Mouse (Mus musculus) kidney, postnatal 10 days (tissue): ENCODE results near the gene Nkrf.
A peak's percentile ranks its signal among the peaks of the same experiment; 100 is the strongest.

Experiments used
- DNase-seq: peaks from one replicate; pipeline ENCODE4 v3.0.0; 2021; ENCODE audit warnings: mixed read lengths

Nkrf gene

DNA sequence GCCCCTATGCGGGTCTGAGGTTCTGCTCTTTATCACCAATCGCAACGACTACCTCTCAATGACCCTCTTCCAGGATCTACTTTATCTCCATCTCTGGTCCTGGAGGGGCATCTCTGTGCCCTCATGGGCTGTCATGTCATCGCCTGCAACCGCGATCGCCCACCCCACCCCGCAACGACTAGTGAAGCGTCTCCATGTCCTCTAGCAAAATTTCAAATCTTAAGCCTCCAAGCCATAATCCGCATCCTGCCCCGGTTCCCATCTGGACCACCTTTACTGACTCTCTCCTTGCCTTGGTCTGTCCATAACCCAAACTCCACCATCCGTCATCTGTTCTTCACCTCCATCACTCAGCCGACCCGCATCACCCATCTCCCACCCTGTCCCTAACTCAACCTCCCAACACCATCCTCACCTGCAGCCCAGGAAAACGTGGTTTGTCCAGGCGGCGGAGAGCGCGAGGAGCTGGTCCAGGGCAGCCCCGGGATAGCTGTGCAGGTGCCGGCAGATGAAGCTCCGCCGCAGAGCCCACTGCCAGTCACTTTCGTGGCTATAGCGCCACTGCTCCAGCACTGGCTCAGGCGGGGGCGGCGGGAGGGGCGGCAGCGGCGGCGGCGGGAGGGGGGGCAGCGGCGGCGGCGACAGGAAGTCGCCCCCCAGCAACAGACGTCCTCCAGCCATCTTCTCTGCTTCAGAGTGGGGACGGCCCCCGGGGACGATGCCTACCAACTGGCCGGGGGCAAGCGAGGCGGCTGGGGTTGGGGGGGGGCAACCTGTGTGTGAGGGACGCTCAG lies at the start of gene Nkrf:
TSS of gene Nkrf (minus strand) at position 579 of the 794 bp plus-strand sequence.
- peak; percentile 46 for DNase-seq

DNA sequence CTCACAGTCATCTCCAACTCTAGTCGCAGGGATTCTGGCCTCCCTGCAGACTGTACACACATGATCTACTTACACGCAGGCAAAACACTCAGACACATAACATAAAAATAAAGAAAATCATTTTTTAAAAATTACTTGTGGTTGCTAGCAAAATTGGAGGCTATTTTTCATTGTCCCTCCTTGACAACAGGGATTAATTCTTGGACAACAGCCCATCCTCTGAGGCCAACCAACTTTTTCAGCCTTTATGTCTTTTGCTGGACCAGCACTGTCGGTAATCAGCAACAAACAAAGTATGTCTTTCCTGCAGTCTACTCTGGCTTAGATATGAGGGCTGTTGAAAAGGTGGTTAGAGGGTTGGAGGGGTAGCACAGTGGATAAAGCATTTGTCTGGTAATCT lies 38.4 kb upstream of the Nkrf start:
- no peak for DNase-seq

DNA sequence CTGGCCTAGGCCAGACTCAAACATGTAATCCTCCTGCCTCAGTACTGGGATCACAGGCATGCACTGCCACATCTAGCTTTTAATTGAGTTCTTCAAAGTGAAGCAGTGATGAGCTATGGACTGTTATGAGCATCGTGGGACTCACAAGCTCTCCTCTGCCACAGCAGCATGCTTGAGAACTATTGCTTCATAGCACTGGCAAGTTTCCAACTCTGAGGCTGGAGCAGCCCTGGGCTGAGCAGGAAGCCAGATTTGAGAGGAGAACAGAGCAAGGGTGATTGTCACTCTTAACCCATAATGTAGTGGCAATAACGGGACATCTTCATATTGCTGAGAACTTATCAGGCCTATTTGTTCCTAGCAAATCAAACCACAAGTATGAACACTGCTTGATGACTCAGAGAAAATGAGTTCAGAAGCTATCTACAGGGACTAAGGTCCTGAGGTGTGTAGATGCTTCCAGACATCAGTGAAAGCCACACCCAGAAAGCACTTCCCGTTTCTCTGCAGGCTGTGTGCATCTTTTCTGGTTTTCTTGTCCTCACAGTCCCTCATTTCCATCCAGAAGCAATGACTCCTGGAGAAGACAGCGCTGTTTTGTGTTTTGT lies 37.2 kb upstream of the Nkrf start:
- DNase-seq: peak; percentile 58

DNA sequence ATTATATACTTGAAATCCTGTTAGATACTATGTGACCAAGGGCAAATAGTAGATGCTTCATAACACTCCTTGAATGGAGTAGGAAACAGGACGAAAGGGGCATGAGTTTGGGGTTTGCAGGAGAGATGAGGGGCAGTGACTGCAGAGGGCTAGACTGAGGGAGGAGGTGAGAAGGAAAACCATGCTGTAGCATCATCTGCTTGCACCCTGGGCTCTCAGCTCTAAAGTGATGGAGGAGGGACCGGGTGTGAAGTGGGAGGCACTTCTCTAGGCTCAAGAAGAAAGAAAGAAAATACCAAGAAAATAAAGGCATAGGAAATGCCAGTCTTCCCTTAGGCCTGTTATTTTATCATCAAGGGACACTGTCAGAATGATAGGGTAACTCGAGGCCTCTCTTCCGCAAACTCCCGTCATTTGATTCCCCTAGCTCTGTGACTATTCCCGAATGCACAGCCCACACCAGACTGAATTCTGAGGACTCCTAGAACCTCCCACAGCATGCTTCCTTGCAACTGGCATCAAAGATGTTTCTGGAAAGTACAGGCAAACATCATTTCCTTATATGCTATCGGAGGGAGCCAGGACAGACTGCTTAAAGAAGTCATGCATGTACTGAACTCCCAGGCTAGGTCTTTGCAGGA lies 32.7 kb upstream of the Nkrf start:
- no peak for DNase-seq

DNA sequence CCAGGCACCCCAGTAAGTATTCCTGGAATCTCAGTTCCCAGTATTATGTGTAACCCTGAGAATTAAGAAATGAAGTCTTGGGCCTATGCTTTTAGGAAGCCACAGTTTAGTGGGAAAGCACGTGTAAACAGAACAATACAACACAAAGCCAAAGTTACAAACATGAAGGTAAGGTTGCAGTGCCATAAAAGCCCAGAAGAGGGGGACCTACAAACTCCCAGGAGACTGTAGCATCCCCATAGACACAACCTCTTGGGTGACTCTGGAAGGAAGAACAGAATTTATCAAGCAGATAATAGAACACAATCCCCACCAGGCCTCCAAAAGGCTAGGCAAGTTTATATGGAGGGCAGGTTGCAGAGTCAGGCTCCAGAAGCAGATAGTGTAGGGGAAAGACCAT lies 27.9 kb upstream of the Nkrf start:
- no peak for DNase-seq

DNA sequence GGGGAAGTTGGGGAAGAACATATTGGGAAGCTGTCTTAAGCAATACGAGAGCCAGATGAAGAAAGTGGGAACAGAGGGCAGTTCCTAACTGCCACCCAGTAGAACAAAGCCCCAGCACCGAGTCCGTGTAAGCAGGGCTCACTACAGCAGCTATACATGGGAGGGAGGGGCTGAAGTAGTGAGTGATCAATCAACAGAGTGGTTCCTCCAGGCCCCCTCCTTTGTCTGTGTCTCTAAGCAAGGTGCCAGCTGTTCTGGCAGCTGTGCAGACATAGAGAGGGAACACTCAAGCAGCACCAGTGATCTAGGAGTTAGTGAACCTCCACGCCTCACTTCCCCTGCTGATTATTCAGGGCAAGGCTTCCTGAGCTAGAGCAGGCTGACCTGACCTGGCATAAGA lies 27.0 kb upstream of the Nkrf start:
- no peak for DNase-seq

DNA sequence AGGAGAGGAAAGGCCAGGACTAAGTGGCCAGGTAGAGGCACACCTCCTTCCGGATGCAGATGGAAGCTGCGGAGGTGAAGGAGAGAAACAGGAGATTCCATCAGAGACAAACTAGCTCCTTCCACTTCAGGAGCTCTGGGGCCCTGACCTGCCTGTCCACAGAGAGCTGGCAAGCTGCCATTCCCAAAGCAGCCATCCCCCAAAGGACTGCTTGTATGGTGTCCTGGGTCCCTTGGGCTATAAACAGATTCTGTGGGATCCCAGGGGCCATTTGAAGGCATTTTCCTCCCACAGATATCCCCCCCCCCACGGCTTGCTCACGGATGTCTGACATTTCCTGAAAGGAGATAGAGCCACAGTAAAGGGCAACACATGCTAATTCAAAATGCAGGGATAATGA lies 26.1 kb upstream of the Nkrf start:
- DNase-seq: no peak

DNA sequence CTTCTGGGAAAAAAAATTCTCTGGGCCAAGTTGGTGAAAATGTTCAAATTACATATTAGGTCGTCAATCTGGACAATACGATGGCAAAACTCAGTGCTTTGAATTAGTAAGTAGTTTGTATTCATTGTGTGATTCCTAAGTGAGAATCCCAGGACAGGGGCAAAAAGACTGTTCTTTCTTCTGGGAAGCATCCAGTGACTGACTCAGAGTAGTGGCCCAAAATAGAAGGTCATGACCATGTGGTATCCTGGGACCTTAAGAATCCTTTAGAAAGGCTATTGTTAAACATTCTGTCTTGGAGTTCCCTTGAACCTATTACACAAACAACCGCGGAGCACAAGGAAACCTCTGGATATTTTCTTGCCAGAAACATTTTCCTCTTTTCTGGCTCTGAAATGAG lies 18.6 kb upstream of the Nkrf start:
- DNase-seq: no peak

DNA sequence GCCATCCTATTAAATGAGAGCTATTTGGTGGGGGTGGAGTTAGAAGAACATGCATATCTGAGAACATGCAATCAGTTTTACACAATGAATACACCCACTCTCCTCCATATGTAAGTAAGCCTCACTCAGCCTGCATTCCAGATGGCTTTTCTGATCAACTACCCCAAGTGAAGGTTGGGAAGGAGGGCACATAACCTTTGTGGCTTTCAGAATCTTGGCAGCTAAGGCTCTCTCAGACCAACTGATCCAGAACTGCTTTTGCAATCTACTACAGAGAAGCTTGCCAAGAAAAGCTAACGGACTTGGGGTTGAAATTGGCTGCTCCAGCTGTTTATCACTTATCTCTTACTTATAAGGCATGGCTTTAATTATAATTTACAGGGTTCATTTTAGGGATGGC lies 15.1 kb upstream of the Nkrf start:
- no peak for DNase-seq

DNA sequence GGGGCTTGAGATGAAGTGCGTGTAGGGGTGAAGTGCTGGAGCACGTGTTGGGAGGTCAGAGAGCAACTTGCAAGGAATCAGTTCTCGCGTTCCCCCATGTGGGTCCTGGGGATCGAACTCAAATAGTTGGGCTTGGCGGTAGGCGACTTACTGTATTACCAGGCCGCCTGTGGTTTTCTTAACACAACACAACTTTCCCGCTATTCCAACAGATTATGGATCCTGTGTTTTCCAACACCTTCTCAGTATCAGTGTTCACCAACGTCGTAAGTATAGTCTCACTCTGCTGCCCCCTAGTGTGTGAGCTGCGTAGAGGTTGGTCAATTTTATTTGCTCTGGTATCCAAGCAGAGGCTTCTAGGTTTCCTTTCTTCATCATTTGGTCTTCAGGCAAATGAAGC lies 8.6 kb upstream of the Nkrf start:
- DNase-seq: peak; percentile 60

DNA sequence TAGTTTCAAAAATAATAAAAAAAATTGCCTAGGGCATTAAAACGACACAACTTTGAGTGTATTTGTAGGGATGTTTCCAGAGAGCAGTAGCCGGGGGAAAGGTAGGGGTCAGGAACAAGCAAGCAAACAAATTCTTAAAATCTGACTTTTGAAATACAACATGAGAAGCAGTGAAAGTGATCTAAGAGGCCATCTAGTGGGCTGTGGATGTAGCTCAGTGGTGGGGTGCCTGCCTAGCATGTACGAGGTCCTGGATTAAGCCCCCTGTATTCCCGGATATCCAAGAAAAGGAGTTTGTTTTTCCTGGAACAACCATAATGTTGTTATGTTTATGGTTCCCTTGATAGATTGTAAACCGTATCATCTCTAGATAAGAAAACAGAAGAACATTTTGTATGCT lies 3.8 kb upstream of the Nkrf start:
- peak; percentile 10 for DNase-seq

DNA sequence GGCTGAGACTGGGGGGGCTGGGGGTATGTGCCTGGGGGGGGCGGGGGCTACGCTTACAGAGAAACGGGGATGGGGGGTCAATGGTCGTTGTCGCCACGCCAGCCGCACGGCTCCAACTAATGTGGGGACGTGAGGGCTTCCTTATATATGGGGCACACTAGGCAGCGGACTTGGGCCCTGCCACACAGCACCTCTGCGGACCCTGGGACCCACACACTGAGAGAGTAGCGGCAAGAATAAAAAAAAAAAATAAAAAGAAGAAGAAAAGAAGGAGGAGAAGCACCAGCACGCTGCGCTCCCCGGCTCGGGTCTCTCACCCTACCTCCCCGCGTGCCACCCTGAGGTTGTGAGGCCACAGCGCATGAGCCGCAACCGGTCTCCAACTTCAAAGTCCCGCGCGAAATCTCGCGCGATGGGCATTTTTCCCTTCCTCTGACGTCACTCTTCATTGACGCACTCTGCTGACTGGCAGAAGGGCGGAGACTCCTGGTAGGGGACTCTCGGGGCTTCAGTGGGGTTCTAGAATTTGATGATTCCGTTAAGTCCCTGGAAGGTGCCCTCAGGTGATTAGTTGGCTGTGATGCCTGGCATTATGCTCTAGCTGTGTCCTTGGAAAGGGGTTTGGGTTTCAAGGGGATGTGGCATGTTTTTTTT lies 543 bp upstream of the Nkrf start:
- DNase-seq: peak; percentile 93

DNA sequence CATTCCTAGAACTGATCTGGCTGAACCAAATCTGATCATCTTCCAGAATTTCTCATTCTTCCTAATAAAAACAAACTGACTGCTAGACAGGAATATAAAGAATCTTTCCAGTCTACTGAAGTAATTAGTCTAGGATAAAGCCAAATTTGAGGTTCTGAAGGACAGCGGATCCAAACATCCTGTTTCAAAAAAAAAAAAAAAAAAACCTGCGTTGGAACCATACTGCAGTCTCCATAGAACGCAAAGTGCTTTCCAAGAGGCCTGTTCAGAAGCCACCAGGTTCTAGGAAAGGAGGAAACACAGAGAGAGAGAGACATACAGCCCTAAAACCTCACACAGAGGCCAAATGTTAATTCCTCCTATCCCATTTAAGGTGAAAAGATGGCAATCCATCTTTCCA lies 1.0 kb downstream of the Nkrf start:
- no peak for DNase-seq

DNA sequence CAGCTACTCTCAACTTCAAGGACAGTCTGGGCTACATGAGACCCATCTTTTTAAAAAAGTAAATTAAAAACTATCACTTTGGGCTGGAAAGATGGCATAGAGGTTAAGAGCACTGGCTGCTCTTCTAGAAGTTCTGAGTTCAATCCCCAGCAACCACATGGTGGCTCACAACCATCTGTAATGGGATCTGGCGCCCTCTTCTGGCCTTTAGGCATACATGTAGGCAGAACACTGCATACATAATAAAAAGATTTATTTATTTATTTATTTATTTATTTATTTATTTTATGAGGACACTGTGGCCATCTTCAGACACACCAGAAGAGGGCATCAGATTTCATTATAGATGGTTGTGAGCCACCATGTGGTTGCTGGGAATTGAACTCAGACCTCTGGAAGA lies 3.8 kb downstream of the Nkrf start:
- peak; percentile 10 for DNase-seq

DNA sequence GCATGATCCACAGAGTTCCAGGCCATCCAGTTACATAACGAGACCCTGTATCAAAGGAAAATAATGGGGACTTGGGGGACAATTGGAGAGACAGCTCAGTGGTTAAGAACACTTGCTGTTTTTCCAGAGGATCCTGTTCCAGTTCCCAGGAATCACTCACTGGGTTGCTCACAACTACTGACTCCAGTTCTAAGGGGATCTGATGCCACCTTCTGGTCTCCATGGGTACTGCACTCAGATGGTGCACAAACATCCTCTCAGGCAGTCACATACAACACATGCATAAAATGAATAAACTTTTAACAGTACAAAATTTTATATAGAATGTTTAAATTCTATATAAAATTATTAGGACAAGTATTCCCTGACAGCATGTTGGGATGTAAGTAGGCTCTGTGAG lies 18.0 kb downstream of the Nkrf start:
- peak; percentile 13 for DNase-seq

DNA sequence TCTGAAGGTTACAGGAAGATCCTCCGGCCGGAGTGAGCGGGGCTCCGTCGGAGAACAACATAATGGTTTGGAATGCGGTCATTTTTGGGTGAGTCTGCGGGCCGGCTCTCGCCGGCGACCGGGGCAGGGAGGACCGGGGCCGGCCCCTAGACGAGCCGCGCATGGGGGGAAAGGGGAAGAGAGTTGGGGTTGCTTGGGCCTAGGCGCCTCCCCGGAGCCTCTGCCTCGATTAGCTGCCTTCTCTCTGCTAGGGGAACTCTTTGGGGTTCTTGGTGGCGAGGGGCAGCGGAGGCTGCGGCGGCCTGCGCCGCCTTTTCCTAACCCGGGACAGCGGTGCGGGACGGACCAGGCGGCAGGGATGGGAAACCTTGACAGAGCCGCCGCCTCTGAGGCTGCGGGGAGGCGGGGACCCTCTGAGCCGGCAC lies 28.0 kb downstream of the Nkrf start:
- no peak for DNase-seq

DNA sequence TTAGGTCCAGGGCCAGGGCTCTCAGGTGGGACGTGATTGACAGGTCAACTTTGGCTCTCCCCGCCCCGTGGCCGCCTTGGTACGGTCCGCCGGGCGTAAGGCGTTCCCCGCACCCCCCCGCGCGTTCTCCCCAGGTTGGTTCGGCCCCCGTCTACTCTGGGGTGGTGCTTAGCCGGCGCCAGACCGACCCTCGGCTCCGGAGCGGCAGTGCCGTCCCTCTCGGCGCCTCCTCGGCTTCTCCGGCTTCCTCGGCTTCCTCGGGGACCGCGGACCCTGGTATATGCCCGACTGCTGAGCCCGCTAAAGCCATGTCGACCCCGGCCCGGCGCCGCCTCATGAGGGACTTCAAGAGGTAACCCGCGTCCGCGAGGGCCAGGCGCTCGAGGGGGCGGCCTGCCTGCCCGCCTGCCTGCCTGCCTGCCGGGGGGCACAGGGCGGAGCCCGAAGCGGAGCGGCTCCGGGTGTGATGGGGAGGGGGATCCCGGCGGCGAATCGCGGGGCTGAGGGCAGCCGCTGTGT lies 28.5 kb downstream of the Nkrf start:
- peak; percentile 94 for DNase-seq

DNA sequence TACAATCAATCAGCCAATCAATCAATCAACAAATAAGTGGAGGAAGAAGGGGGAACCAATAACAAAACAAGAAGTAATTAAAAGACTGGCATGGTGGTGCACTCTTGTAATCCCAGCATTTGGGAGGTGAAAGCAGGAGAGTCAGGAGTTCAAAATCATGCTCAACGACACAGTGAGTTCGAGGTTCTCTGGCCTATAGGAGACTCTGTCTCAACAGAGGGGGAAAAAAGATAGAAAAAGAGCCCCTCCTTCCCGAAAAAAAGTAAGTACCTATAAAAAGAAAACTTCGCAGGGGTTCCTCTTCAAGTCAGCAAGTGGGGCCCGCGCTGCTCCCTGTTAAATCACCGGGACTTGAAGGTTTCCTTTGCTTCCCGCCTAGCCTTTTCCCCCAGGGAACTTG lies 28.9 kb downstream of the Nkrf start, which contains the start of the genes Ube2a and C330007P06Rik:
TSS of gene Ube2a (plus strand) at position 136 of the 400 bp plus-strand sequence.
TSS of gene C330007P06Rik (minus strand) at position 347 of the 400 bp plus-strand sequence.
- no peak for DNase-seq

DNA sequence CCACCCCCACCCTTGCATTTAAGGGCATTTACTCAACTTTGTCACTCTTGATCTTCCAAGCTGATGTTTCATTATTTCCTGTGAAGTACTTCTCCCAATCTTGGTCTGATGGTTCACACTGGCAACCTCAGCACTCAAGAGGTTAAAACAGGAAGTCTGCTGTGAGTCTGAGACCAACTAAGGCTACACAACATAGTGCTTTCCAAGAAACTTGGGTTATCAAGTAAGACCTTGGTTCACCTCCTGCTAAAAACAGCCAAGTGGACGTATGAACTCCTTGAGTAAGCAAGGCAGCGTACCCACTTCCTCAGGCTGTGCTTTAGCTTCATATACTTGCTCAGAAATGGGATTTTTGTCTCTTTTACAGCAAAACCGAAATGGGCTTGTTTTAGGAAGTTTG lies 32.3 kb downstream of the Nkrf start:
- DNase-seq: no peak

DNA sequence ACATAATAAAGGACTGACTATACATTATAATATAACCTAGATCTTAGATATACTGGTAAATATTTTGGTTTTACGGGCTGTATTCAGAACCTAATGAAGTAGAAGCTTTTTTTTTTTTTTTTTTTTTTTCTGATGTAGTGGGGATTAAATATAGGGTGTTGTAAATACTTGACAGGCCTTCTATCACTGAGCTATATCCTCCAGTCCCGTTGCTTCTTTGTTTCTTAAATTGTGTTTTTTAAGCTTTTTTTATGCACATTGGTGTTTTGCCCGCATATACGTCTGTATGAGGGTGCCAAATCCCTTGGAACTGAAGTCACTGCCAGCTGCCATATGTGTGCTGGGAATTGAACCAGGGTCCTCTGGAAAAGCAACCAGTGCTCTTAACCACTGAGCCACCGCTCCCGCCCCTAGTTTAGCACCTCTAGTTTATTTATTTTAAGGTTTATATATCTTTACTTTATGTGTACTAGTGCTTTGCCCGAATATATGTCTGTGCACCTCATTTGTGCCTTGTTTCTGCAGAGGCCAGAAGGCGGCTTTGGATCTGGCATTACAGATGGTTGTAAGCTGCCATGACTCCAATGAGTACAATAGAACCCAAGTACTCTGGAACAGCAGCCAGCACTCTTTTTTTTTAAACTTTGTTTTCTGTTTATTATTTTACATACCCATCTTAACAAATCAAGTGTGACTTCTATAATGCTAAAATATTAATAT lies 37.9 kb downstream of the Nkrf start:
- DNase-seq: no peak

DNA sequence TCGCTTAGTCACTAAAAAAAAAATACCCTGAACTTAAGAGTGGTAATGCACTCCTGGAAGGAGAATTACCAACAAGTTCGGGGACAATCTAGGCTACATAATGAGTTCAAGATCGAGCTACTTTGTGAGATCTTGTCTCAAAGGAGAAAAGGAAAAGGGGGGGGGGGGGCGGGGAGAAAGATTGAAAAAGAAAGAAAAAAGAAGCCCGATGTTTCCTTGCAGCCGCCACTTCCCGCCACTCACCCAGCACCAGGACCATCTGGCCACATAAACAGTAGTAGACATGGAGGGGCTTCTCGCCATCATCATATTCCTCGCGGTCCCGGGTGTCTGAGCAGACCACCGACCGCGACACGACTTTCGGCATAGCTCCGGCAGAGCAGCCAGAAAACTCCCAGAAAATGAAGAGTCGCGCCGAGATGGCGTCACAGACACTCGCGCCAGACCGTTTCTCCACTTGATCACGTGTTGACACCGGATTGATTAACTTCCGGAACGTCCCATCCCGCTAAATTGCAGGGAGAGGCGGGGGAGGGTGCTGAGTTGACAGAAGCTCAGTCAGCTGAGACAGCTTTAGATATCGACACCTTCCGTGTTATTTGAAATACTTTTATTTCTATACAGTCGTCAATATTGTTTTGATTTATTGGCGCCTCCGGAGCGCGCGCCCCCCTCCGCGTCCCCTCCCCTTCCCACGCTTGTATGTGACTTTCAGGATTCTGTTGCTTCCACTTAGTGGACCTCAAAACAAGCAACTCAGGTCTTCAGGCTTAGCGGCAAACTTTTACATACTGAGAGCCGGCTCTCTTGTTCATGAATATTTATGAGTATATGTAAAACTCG lies 38.7 kb downstream of the Nkrf start:
- peak; percentile 89 for DNase-seq

DNA sequence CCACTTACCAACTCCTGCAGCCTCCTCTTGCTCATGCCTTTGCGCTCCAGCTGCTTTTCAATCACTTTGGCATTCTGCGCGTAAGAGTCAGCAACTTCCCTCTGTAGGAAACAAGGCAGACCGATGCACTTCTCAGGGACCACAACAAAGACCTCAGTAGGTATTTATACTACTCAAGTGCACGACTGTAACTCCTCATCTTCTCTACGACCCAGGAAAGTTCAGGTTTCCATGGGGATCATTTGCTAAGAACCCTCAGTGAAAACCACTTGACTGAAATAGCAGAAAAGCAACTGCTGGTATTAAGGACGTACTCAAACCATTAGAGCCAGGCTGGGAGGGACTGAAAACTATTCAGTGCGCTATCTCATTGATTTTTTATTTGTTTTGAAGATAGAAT lies 50.1 kb downstream of the Nkrf start:
- no peak for DNase-seq
